Mouse (Mus musculus) heart, adult 11 months (tissue): ENCODE data around the gene Lrp1.

ENCODE experiments used
- DNase-seq: peaks from one replicate; pipeline ENCODE4 v3.0.0; 2022

Lrp1 gene

GRCm38 (mm10) chr10:127590831-127591451, 30.0 kb downstream of the Lrp1 start:
- no peak for DNase-seq

- DNase-seq: peak; percentile 96
Observed at GRCm38 (mm10) chr10:127590256-127590655, 30.7 kb downstream of the Lrp1 start.

- DNase-seq: peak; percentile 95
Observed at GRCm38 (mm10) chr10:127587776-127588175, 33.2 kb downstream of the Lrp1 start.

- DNase-seq: no peak
Observed at GRCm38 (mm10) chr10:127586209-127586608, 34.7 kb downstream of the Lrp1 start.

GRCm38 (mm10) chr10:127585598-127585997, 35.4 kb downstream of the Lrp1 start:
- DNase-seq: no peak

GRCm38 (mm10) chr10:127583649-127584048, 37.3 kb downstream of the Lrp1 start:
- DNase-seq: no peak

- no peak for DNase-seq
Observed at GRCm38 (mm10) chr10:127581291-127581690, 39.7 kb downstream of the Lrp1 start.

GRCm38 (mm10) chr10:127577982-127578381, 43.0 kb downstream of the Lrp1 start:
- peak; percentile 94 for DNase-seq

- DNase-seq: no peak
Observed at GRCm38 (mm10) chr10:127577156-127577555, 43.8 kb downstream of the Lrp1 start.

GRCm38 (mm10) chr10:127576381-127576961, 44.5 kb downstream of the Lrp1 start:
- peak; percentile 98 for DNase-seq

GRCm38 (mm10) chr10:127575741-127576140, 45.2 kb downstream of the Lrp1 start:
- DNase-seq: no peak

- DNase-seq: no peak
Observed at GRCm38 (mm10) chr10:127572281-127572680, 48.7 kb downstream of the Lrp1 start.

- no peak for DNase-seq
Observed at GRCm38 (mm10) chr10:127570937-127571641, 49.9 kb downstream of the Lrp1 start.

- no peak for DNase-seq
Observed at GRCm38 (mm10) chr10:127570384-127570783, 50.6 kb downstream of the Lrp1 start.

GRCm38 (mm10) chr10:127569450-127569849, 51.5 kb downstream of the Lrp1 start:
- DNase-seq: peak; percentile 98

- no peak for DNase-seq
Observed at GRCm38 (mm10) chr10:127566553-127567326, 54.2 kb downstream of the Lrp1 start.

GRCm38 (mm10) chr10:127564301-127564700, 56.6 kb downstream of the Lrp1 start:
- peak; percentile 96 for DNase-seq

GRCm38 (mm10) chr10:127563840-127564239, 57.1 kb downstream of the Lrp1 start:
- no peak for DNase-seq

GRCm38 (mm10) chr10:127561145-127561544, 59.8 kb downstream of the Lrp1 start:
- no peak for DNase-seq

- no peak for DNase-seq
Observed at GRCm38 (mm10) chr10:127557397-127557796, 63.6 kb downstream of the Lrp1 start.

- DNase-seq: no peak
Observed at GRCm38 (mm10) chr10:127555703-127556102, 65.2 kb downstream of the Lrp1 start.

- peak; percentile 91 for DNase-seq
Observed at GRCm38 (mm10) chr10:127549892-127550291, 71.1 kb downstream of the Lrp1 start.

GRCm38 (mm10) chr10:127548236-127548635, 72.7 kb downstream of the Lrp1 start:
- DNase-seq: no peak
